Mouse (Mus musculus) megakaryocyte progenitor cell, adult 5-6 weeks (primary cell): ENCODE measurements around the gene Tnrc6c. TPM values are rescaled to one million over a fixed set of nuclear protein-coding genes. Genes with fewer than 3 reads are reported as not detected.

Experiments used
- total RNA-seq, 2 experiments: library from RNA; stranded (forward) in 1 of 2; stranded (reverse) in 1 of 2; fragments of 157-497, 149-512 nt in 1 of 2; fragments of 200-1000 nt in 1 of 2; gene quantifications; 2 replicates each; pipeline versions ENCODE4 v1.2.3 to v1.2.4; 2015 to 2017

Gene Tnrc6c
- total RNA-seq, 2 experiments from 2014 or later: 17.8 to 22.1 TPM

Other genes starting within 250 kb of the Tnrc6c start
- not detected in 2 replicates for gene Gm11733, start 169.9 kb upstream of the Tnrc6c start, total RNA-seq (2015)
- gene Gm11733, start 169.9 kb upstream of the Tnrc6c start, total RNA-seq (2017): not detected in 2 replicates
- 2.1 and 3.1 TPM in 2 replicates for gene Tmc8, start 127.8 kb downstream of the Tnrc6c start, total RNA-seq (2015)
- gene Tmc8, start 127.8 kb downstream of the Tnrc6c start, total RNA-seq (2017): 2.0 and 2.1 TPM in 2 replicates
- 34.0 and 50.6 TPM in 2 replicates for gene Tmc6, start 127.9 kb downstream of the Tnrc6c start, total RNA-seq (2015)
- 8.6 and 13.1 TPM in 2 replicates for gene Tmc6, start 127.9 kb downstream of the Tnrc6c start, total RNA-seq (2017)
- gene 6030468B19Rik, start 143.4 kb downstream of the Tnrc6c start, total RNA-seq (2015): 0.37 and 0.76 TPM in 2 replicates
- gene 6030468B19Rik, start 143.4 kb downstream of the Tnrc6c start, total RNA-seq (2017): not detected in 2 replicates
- gene Gm20708, start 155.4 kb downstream of the Tnrc6c start, total RNA-seq (2015): 2.2 and 2.5 TPM in 2 replicates
- gene Gm20708, start 155.4 kb downstream of the Tnrc6c start, total RNA-seq (2017): 0.92 TPM in 1 of 2 replicates, not detected in the other
- gene Syngr2, start 155.4 kb downstream of the Tnrc6c start, total RNA-seq (2015): 223 and 243 TPM in 2 replicates
- gene Syngr2, start 155.4 kb downstream of the Tnrc6c start, total RNA-seq (2017): 154 and 164 TPM in 2 replicates
- 0.85 and 1.5 TPM in 2 replicates for gene Afmid, start 171.6 kb downstream of the Tnrc6c start, total RNA-seq (2015)
- gene Afmid, start 171.6 kb downstream of the Tnrc6c start, total RNA-seq (2017): 2.6 and 3.0 TPM in 2 replicates
- 186 and 198 TPM in 2 replicates for gene Tk1, start 171.8 kb downstream of the Tnrc6c start, total RNA-seq (2015)
- 94.8 and 108 TPM in 2 replicates for gene Tk1, start 171.8 kb downstream of the Tnrc6c start, total RNA-seq (2017)
- gene Birc5, start 195.0 kb downstream of the Tnrc6c start, total RNA-seq (2015): 179 and 200 TPM in 2 replicates
- gene Birc5, start 195.0 kb downstream of the Tnrc6c start, total RNA-seq (2017): 183 and 213 TPM in 2 replicates
- not detected in 2 replicates for gene Tmem235, start 206.5 kb downstream of the Tnrc6c start, total RNA-seq (2015)
- not detected in 2 replicates for gene Tmem235, start 206.5 kb downstream of the Tnrc6c start, total RNA-seq (2017)
- 2.9 and 4.1 TPM in 2 replicates for gene Tha1, start 219.2 kb downstream of the Tnrc6c start, total RNA-seq (2015)
- 3.1 and 4.6 TPM in 2 replicates for gene Tha1, start 219.2 kb downstream of the Tnrc6c start, total RNA-seq (2017)